Mouse (Mus musculus): ENCODE data around the gene Mapk8ip2.

The Mapk8ip2 gene

DNA sequence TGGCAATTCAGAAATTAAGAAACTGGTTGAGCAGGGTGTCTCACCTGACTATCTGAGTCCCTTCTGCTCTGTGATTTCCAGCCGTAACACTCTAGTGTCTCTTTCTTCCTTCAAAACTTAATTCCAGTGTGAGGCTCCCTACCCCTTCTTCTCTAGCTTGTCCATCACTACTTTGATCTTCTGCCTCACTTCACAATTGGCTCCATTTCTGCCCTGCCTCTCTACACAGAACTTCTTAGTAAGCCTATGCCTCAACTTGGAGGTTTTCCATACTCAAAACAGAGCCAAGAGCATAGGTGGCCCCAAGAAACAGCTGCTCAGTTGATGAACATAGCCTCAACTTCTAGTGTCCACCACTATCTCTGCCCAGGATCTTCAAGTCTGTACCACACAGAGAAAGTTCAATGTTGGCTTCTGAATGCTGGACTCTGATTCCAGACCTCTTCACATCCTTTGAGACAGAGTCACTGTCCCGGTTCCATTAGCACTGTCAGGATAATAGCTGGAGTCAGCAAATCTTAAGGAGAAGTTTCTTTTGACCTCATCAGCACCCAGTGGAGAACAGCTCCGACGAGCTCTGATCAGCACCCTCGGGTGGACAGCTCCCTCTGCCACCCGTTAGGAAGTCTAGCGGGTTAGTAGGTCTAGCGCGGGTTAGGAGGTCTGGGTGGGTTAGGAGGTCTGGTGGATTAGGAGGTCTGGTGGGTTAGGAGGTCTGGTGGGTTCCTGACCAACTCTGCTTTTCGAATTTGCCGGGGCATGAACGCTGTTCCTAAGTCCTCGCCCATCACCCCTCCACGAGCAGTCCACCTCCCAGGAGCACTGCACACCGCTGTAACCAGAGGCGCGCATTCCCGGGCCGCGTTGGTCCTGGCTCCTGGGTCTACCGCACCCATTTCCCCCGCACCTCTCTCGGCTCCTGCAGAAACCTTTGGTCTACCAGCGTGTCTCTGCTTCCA, 528 bp upstream of the Mapk8ip2 start:
- peak; percentile 89 for DNase-seq

- DNase-seq, result no peak
These were observed 1.1 kb downstream of the Mapk8ip2 start for GRCm38 (mm10) chr15:89454857-89455256.

DNA sequence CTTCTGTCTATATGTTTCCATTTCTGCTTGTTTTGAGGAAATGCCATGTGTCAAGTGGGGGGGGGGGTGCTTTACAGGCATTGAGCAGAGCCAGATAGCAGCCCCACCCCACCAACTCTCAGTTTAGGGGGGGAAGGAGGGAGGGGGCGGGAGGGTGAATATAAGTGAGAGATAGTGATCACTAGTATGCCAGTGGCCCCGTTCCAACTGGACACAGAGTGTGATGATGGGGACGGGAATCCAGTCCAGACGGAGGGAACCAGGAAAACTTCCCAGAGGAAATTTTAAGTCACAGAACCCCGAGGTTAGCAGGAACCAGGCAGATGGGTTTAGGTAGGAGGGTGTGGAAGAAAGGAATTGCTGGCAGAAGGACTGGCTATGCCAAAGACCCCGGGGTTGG, 1.9 kb downstream of the Mapk8ip2 start:
- DNase-seq, result no peak

GRCm38 (mm10) chr15:89458942-89459341, 5.2 kb downstream of the Mapk8ip2 start:
- DNase-seq, result no peak

DNA sequence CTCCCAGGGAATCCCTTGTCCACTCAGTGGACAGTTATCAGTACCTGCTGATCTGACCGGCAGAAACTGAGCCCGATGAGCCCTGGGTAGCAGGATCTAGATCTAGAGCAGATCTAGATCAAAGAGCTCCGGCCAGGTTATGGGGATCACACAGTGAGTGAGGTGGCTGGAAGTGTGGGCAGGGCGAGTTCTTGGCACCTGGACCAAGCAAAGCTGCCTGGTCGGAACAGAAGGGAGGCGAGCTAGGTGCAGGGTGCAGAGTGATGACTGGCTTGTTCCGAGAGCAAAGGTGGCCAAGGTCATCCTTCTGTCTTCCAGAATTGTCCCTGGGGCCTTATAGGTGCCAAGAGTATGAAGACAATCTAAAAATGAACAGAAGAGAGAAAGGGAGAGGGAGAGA, 6.1 kb downstream of the Mapk8ip2 start:
- no peak for DNase-seq

GRCm38 (mm10) chr15:89460298-89460697, 6.6 kb downstream of the Mapk8ip2 start:
- DNase-seq, result no peak

GRCm38 (mm10) chr15:89461321-89461720, 7.6 kb downstream of the Mapk8ip2 start:
- DNase-seq, result no peak

DNA sequence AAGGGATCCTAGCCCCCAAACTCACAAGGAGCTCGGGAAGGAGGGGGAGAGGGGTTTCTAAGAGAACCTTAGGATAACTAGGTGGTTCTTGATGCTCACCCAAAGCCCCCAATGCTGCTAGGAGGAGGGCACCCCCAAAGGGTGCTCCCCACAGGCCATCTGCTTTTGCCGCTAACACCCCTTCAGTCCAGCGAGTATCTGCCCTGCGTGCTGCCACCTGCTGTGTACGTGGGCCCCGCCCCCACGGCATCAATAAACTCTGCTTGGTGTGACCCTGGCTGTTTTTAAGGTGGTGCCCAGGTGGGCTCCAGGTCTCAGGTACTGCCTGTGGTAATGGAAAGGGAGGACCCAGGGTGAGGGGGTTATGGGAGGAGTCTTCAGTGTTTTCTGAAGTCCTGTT, 8.5 kb downstream of the Mapk8ip2 start:
- no peak for DNase-seq

- DNase-seq, result peak; percentile 53
These were observed 9.9 kb downstream of the Mapk8ip2 start for GRCm38 (mm10) chr15:89463334-89464235.

DNA sequence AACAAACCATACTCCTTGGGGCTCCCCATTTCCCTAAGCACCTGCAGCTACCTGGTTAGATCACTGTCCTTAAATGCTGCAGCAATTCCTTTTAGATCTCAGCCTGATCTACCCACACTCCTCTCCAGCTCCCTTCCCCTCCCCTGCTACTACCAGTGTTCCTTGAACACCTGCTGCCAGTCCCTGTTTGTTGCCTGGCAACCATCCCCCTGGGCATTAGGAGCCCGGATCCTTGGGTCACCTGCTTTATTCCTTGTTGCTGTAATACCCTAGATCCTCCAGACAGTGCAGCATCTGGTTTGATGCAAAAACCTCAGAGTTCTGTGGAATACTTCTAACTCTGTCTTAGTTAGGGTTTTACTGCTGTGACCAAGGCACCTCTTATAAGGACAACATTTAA, 11.3 kb downstream of the Mapk8ip2 start:
- DNase-seq, result no peak

DNA sequence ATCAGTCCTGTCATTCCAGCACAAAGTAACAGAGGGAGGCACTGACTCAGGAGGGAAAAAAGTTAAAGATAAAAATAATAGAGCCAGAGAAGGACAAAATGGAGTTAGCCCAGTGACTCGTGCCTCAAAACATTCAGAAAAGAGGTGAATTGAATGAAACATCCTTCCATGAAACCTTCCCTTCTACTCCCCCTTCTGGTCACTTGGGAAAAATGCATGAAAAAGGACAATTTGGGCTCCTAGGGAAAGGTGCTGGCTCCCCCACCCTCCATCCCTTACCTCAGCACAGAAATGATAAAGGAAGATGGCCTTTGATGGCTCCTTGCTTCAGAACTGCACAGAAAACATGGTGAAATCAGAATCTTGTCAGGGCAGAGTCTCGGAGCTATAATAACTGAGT, 14.9 kb downstream of the Mapk8ip2 start:
- DNase-seq, result no peak

GRCm38 (mm10) chr15:89471476-89471875, 17.8 kb downstream of the Mapk8ip2 start:
- no peak for DNase-seq

DNA sequence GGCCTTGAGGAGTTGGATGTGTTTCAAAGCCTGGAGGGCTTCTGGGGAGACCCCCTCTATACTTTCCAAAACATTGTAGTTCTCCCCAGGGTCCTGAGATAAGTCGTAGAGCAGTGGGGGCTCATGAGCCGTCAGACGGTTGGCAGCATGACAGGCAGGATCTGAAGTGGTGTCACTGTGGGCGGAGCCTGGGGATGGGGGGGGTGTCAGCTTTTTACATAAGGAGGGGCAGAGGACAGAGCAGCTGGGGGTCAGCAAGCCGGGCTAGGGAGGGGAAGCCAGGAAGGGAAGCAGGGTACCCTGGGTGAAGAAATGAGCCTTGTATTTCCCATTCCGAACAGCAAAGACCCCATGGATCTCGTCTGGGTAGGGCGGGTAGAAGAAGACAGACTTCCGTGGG, 19.7 kb downstream of the Mapk8ip2 start:
- DNase-seq, result no peak

DNA sequence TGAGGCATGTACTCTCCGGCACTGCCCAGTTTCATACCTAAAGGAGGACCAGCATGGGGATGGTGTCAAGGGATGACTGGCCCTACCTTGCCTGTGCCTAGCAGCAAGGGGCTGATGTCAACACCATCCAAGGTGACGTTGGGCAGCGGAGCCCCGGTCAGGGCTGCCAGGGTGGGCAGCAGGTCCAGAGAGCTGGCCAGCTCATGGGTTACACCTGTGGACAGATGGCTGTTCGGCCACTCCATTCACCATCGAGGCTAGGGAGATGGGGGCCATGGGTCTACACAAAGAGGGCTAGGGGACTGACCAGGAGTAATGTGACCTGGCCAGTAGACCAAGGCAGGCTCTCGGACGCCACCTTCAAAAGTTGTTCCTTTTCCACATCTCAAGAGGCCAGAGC, 20.2 kb downstream of the Mapk8ip2 start:
- no peak for DNase-seq

- no peak for DNase-seq
These were observed 21.0 kb downstream of the Mapk8ip2 start for GRCm38 (mm10) chr15:89474596-89475292.

DNA sequence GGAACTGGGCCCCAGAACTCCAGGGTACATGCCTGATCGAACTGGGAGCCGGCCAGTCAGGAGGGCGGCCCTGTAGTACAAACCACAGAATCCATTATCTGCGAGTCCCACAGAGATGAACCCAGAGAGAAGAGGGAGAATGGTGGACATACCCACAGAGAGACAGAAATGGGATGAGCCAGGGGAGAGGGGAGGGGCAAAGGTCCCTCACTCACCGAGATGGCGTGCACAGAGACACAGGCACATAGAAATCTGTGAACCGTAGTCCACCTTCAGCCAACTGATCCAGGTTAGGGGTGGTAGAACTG, 21.5 kb downstream of the Mapk8ip2 start:
- no peak for DNase-seq

GRCm38 (mm10) chr15:89475611-89476474, 22.1 kb downstream of the Mapk8ip2 start:
- peak; percentile 95 for DNase-seq

- DNase-seq, result no peak
These were observed 22.7 kb downstream of the Mapk8ip2 start for GRCm38 (mm10) chr15:89476475-89476815.

GRCm38 (mm10) chr15:89477091-89477491, 23.4 kb downstream of the Mapk8ip2 start, which contains the start of gene Arsa:
TSS of gene Arsa (minus strand) at chr15:89477425.
- DNase-seq, result peak; percentile 66

GRCm38 (mm10) chr15:89477806-89478205, 24.1 kb downstream of the Mapk8ip2 start:
- DNase-seq, result no peak

DNA sequence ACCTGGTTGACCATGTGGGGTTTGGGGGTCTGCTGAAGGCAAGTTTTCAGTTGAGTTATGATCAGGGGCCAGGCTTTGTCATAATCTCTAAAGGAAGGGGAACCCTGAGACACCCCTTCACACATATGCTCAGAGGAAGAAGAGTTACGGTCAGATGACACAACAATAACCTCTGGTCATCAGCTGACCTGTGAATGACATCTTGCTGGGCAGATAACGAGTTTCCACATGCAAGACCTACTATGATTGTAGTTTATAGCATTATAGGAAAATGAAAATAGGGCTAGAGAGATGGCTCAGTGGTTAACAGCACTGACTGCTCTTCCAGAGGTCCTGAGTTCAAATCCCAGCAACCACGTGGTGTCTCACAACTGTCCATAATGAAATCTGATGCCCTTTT, 24.9 kb downstream of the Mapk8ip2 start:
- DNase-seq, result no peak

DNA sequence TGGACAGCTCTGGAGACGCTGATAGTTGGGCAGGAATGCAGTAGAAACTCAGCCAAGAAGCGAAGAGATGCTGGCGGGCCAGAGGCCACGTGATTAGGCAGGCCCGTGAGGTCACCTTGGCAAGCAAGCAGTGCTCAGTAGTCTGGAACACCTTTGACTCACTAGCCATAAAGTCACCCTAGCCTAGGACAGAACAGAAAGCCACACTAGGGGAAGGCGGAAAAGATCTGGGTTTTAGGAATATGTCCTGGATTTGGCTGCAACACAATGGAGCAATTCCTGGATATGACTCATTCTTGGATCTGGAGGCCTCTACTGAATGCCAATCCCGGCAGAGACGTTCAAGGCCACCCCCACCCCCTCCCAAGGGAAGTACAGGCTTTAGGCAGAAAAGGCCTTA, 26.9 kb downstream of the Mapk8ip2 start:
- peak; percentile 60 for DNase-seq

All from kidney, postnatal 10 days (tissue).